Mouse (Mus musculus) lung, embryonic 16.5 days (tissue): ENCODE measurements around the gene Gm10719. TPM values are rescaled to one million over a fixed set of nuclear protein-coding genes. Genes with fewer than 3 reads are reported as not detected.
"Not testable (repeated sequence)": the region's sequence is repeated elsewhere in the genome, so short reads cannot be mapped to it uniquely, and the experiment has no call there.

ENCODE experiments used
- ATAC-seq: fragments of 200-750 bp; cut with Nextera tagmentation; 2 replicates; pipeline ENCODE4 v1.8.0; 2017; ENCODE audit warnings: low read depth, mild to moderate bottlenecking, moderate library complexity
- H3K27ac ChIP-seq: fragments of 300-500 bp; sonication (generic); 2 replicates; pipeline ENCODE4 v1.5.1; 2014; ENCODE audit warnings: mild to moderate bottlenecking, control low read depth, low read length
- H3K27me3 ChIP-seq: fragments of 300-500 bp; sonication (generic); 2 replicates; pipeline ENCODE4 v1.6.1; 2014; ENCODE audit warnings: low read depth, low read length, mixed read lengths; ENCODE audit not compliant: control insufficient read depth, insufficient read depth
- H3K36me3 ChIP-seq: fragments of 300-500 bp; sonication (generic); 2 replicates; pipeline ENCODE4 v1.6.1; 2014; ENCODE audit warnings: low read length; ENCODE audit not compliant: control insufficient read depth, insufficient read depth
- H3K4me1 ChIP-seq: fragments of 300-500 bp; sonication (generic); replicated peaks from 2 replicates; pipeline ENCODE4 v1.6.1; 2014; ENCODE audit warnings: low read length, mixed read lengths; ENCODE audit not compliant: control insufficient read depth, insufficient read depth
- H3K4me2 ChIP-seq: fragments of 300-500 bp; sonication (generic); 2 replicates; pipeline ENCODE4 v1.6.1; 2014; ENCODE audit warnings: low read depth, low read length, control low read depth
- H3K4me3 ChIP-seq: fragments of 300-500 bp; sonication (generic); 2 replicates; pipeline ENCODE4 v1.5.1; 2014; ENCODE audit warnings: mild to moderate bottlenecking, low read length, control low read depth
- H3K9ac ChIP-seq: fragments of 300-500 bp; sonication (generic); 2 replicates; pipeline ENCODE4 v1.6.1; 2014; ENCODE audit warnings: low read length, control low read depth
- H3K9me3 ChIP-seq: fragments of 300-500 bp; sonication (generic); 2 replicates; pipeline ENCODE4 v1.6.1; 2016; ENCODE audit warnings: low read length; ENCODE audit not compliant: control insufficient read depth
- WGBS: fragments of 180-500 bp; shearing (Covaris S2); extraction: QIAGEN DNeasy Blood & Tissue Kit; methylation state at CpG from one replicate; pipeline ENCODE4 v1.1.7; 2014; 5-methylcytosine and 5-hydroxymethylcytosine counted together
- polyA plus RNA-seq: library from polyadenylated mRNA; unstranded; fragments of >200 nt; fragmentation: Nextera tagmentation; extraction: Ambion mirVana; gene quantifications from 2 replicates; pipeline ENCODE4 v1.2.1, GENCODE M21; 2015

The Gm10719 gene
- polyA plus RNA-seq, 1 experiment from 2014 or later = not detected

GRCm38 (mm10) chr9:3012054-3012621 is 5.1 kb upstream of the Gm10719 start:
- 0 out of 2 replicates have a peak, but pooled peaks have one; percentile 21 for ATAC-seq
- not testable (repeated sequence) for H3K36me3 ChIP-seq, H3K4me3 ChIP-seq, H3K27me3 ChIP-seq, H3K4me2 ChIP-seq, H3K27ac ChIP-seq, H3K4me1 ChIP-seq, H3K9ac ChIP-seq, H3K9me3 ChIP-seq
- WGBS = 77% methylated on average over 2 of the region's 7 CpGs

GRCm38 (mm10) chr9:3012733-3013279 is 4.4 kb upstream of the Gm10719 start, which contains the start of gene Gm10721:
Gene Gm10721 (plus strand): TSS chr9:3013140.
- not testable (repeated sequence) for H3K4me3 ChIP-seq, H3K27me3 ChIP-seq, H3K27ac ChIP-seq, H3K4me2 ChIP-seq, H3K9ac ChIP-seq, H3K4me1 ChIP-seq, H3K36me3 ChIP-seq, H3K9me3 ChIP-seq
- peak; percentile 51 for ATAC-seq
- WGBS = no CpG with 5 or more reads among the region's 11 CpGs

- H3K9ac ChIP-seq, H3K9me3 ChIP-seq, H3K27me3 ChIP-seq, H3K27ac ChIP-seq, ATAC-seq, H3K4me2 ChIP-seq, H3K4me1 ChIP-seq, H3K36me3 ChIP-seq, H3K4me3 ChIP-seq: not testable (repeated sequence)
- 66% methylated on average over 4 of the region's 9 CpGs for WGBS
Observed at GRCm38 (mm10) chr9:3015354-3015753, 1.9 kb upstream of the Gm10719 start, which contains the start of gene Gm10720. Gene Gm10720 (plus strand): TSS chr9:3015654.

- not testable (repeated sequence) for H3K36me3 ChIP-seq, H3K9ac ChIP-seq, H3K9me3 ChIP-seq, H3K4me1 ChIP-seq, H3K27me3 ChIP-seq, H3K4me2 ChIP-seq, H3K27ac ChIP-seq, H3K4me3 ChIP-seq, ATAC-seq
- 71% methylated on average over 4 of the region's 6 CpGs for WGBS
Observed at GRCm38 (mm10) chr9:3015896-3016295, 1.3 kb upstream of the Gm10719 start.

- not testable (repeated sequence) for H3K4me3 ChIP-seq, H3K4me1 ChIP-seq, H3K36me3 ChIP-seq, ATAC-seq, H3K9ac ChIP-seq, H3K27ac ChIP-seq, H3K4me2 ChIP-seq, H3K9me3 ChIP-seq, H3K27me3 ChIP-seq
- 66% methylated on average over 9 of the region's 9 CpGs for WGBS
Observed at GRCm38 (mm10) chr9:3018944-3019343, 1.7 kb downstream of the Gm10719 start.

- H3K9ac ChIP-seq, H3K4me2 ChIP-seq, H3K27ac ChIP-seq, H3K27me3 ChIP-seq, H3K9me3 ChIP-seq, H3K36me3 ChIP-seq, H3K4me3 ChIP-seq, H3K4me1 ChIP-seq: not testable (repeated sequence)
- peak; percentile 63 for ATAC-seq
- 81% methylated on average over 11 of the region's 19 CpGs for WGBS
Observed at GRCm38 (mm10) chr9:3019835-3020727, 2.9 kb downstream of the Gm10719 start.

GRCm38 (mm10) chr9:3022316-3023008 is 5.3 kb downstream of the Gm10719 start:
- 69% methylated on average over 9 of the region's 13 CpGs for WGBS
- H3K36me3 ChIP-seq, H3K9me3 ChIP-seq, H3K4me3 ChIP-seq, H3K27ac ChIP-seq, H3K9ac ChIP-seq, H3K4me2 ChIP-seq, ATAC-seq, H3K27me3 ChIP-seq, H3K4me1 ChIP-seq: not testable (repeated sequence)

GRCm38 (mm10) chr9:3023312-3023984 is 6.2 kb downstream of the Gm10719 start, which contains the start of gene Gm10718:
Gene Gm10718 (plus strand): TSS chr9:3023547.
- not testable (repeated sequence) for H3K4me2 ChIP-seq, H3K36me3 ChIP-seq, ATAC-seq, H3K9ac ChIP-seq, H3K27me3 ChIP-seq, H3K4me3 ChIP-seq, H3K9me3 ChIP-seq, H3K27ac ChIP-seq, H3K4me1 ChIP-seq
- 72% methylated on average over 9 of the region's 13 CpGs for WGBS
